Mouse (Mus musculus) midbrain, embryonic 15.5 days (tissue): ENCODE results near the gene Dennd1c. TPM values are rescaled to one million over a fixed set of nuclear protein-coding genes. Genes with fewer than 3 reads are reported as not detected.
A peak's percentile ranks its signal among the peaks of the same experiment; 100 is the strongest.
"Not testable (repeated sequence)": the region's sequence is repeated elsewhere in the genome, so short reads cannot be mapped to it uniquely, and the experiment has no call there.

Experiments
- ATAC-seq: fragments of 200-750 bp; cut with Nextera tagmentation; replicated peaks from 2 replicates; pipeline ENCODE4 v1.8.0; 2017; ENCODE audit warnings: moderate TSS enrichment
- H3K27ac ChIP-seq: fragments of 300-500 bp; sonication (generic); 2 replicates; pipeline ENCODE4 v1.5.1; 2015; ENCODE audit warnings: mild to moderate bottlenecking, inconsistent platforms
- H3K27me3 ChIP-seq: fragments of 300-500 bp; sonication (generic); replicated peaks from 2 replicates; pipeline ENCODE4 v1.6.1; 2015; ENCODE audit warnings: inconsistent platforms
- H3K36me3 ChIP-seq: fragments of 300-500 bp; sonication (generic); replicated peaks from 2 replicates; pipeline ENCODE4 v1.6.1; 2015; ENCODE audit warnings: inconsistent platforms
- H3K4me1 ChIP-seq: fragments of 300-500 bp; sonication (generic); 2 replicates; pipeline ENCODE4 v1.6.1; 2015; ENCODE audit warnings: inconsistent platforms
- H3K4me2 ChIP-seq: fragments of 300-500 bp; sonication (generic); 2 replicates; pipeline ENCODE4 v1.6.1; 2015; ENCODE audit warnings: inconsistent platforms, mild to moderate bottlenecking, moderate library complexity
- H3K4me3 ChIP-seq: fragments of 300-500 bp; sonication (generic); 2 replicates; pipeline ENCODE4 v1.5.1; 2015; ENCODE audit warnings: mild to moderate bottlenecking, inconsistent platforms
- H3K9ac ChIP-seq: fragments of 300-500 bp; sonication (generic); 2 replicates; pipeline ENCODE4 v1.6.1; 2015; ENCODE audit warnings: mild to moderate bottlenecking, inconsistent platforms
- H3K9me3 ChIP-seq: fragments of 300-500 bp; sonication (generic); 2 replicates; pipeline ENCODE4 v1.6.1; 2016; ENCODE audit warnings: inconsistent platforms
- WGBS: fragments of 180-500 bp; shearing (Covaris S2); methylation state at CpG from one replicate; pipeline ENCODE4 v1.1.7; 2015; ENCODE audit warnings: mixed read lengths; 5-methylcytosine and 5-hydroxymethylcytosine counted together
- polyA plus RNA-seq: library from polyadenylated mRNA; unstranded; fragments of >200 nt; fragmentation: Nextera tagmentation; extraction: Ambion mirVana; gene quantifications from 2 replicates; pipeline ENCODE4 v1.2.1, GENCODE M21; 2015

Gene Dennd1c
- polyA plus RNA-seq, 1 experiment from 2014 or later = 5.8 TPM

- peak; percentile 92 for ATAC-seq
- Histone ChIP-seq H3K9ac (peak overlapping the region; percentile 74), H3K27me3 (peaks cover 39% of the 10 kb centered on the region), H3K9me3 (no peaks in the 10 kb centered on the region), H3K4me3 (peak overlapping the region; percentile 87), H3K27ac (peak overlapping the region; percentile 95), H3K4me2 (peak overlapping the region; percentile 57), H3K36me3 (0 out of 2 replicates have a peak, but pooled peaks cover 3% of the 10 kb centered on the region), H3K4me1 (peaks cover 32% of the 10 kb centered on the region)
- under 1% methylated on average over 44 of the region's 44 CpGs for WGBS
Observed at GRCm38 (mm10) chr17:57060231-57060801, 18.0 kb downstream of the Dennd1c start.

- Histone ChIP-seq H3K27ac (peak within 1 kb of the TSS; percentile 95), H3K4me2 (peak within 1 kb of the TSS; percentile 57), H3K27me3 (peaks cover 33% of the 10 kb centered on the region), H3K36me3 (peaks cover 3% of the 10 kb centered on the region; the same call in 1 of the 2 replicates), H3K4me1 (peaks cover 32% of the 10 kb centered on the region), H3K9ac (peak within 1 kb of the TSS; percentile 74), H3K4me3 (peak within 1 kb of the TSS; percentile 87), H3K9me3 (no peaks in the 10 kb centered on the region)
- ATAC-seq = peak; percentile 85
- 0% methylated on average over 38 of the region's 45 CpGs for WGBS
Observed at GRCm38 (mm10) chr17:57059486-57059977, 18.8 kb downstream of the Dennd1c start, which contains the start of gene Slc25a23. Gene Slc25a23 (minus strand): TSS chr17:57059863.

GRCm38 (mm10) chr17:57058891-57059485, 19.3 kb downstream of the Dennd1c start, which contains the start of gene Crb3:
Gene Crb3 (plus strand): TSS chr17:57059105.
- peak within 1 kb of the TSS; percentile 74 for H3K9ac ChIP-seq
- WGBS = under 1% methylated on average over 7 of the region's 22 CpGs
- peak; percentile 13 for ATAC-seq
- H3K4me3 ChIP-seq = peak within 1 kb of the TSS; percentile 87
- H3K27me3 ChIP-seq = peaks cover 28% of the 10 kb centered on the region
- peak within 1 kb of the TSS; percentile 95 for H3K27ac ChIP-seq
- peak within 1 kb of the TSS; percentile 57 for H3K4me2 ChIP-seq
- peaks cover 3% of the 10 kb centered on the region; the same call in 1 of the 2 replicates for H3K36me3 ChIP-seq
- peaks cover 32% of the 10 kb centered on the region for H3K4me1 ChIP-seq
- H3K9me3 ChIP-seq = no peaks in the 10 kb centered on the region

- H3K9ac ChIP-seq = no peak overlapping the region
- ATAC-seq = no peak
- H3K27me3 ChIP-seq = peaks cover 3% of the 10 kb centered on the region
- H3K4me2 ChIP-seq = no peak overlapping the region
- H3K27ac ChIP-seq = no peak overlapping the region
- peaks cover 21% of the 10 kb centered on the region for H3K4me1 ChIP-seq
- WGBS = 89% methylated on average over 3 of the region's 3 CpGs
- no peak overlapping the region for H3K4me3 ChIP-seq
- H3K36me3 ChIP-seq = peaks cover 20% of the 10 kb centered on the region
- H3K9me3 ChIP-seq = no peaks in the 10 kb centered on the region
Observed at GRCm38 (mm10) chr17:57056246-57056645, 22.1 kb downstream of the Dennd1c start.

- not testable (repeated sequence) for H3K4me1 ChIP-seq, H3K4me2 ChIP-seq, H3K9ac ChIP-seq, H3K4me3 ChIP-seq, H3K27me3 ChIP-seq, H3K9me3 ChIP-seq, ATAC-seq, H3K27ac ChIP-seq
- WGBS = 84% methylated on average over 4 of the region's 4 CpGs
- H3K36me3 ChIP-seq = peaks cover 20% of the 10 kb centered on the region
Observed at GRCm38 (mm10) chr17:57051679-57052078, 26.6 kb downstream of the Dennd1c start.

GRCm38 (mm10) chr17:57048816-57049215, 29.5 kb downstream of the Dennd1c start:
- WGBS = 96% methylated on average over 3 of the region's 3 CpGs
- H3K4me3 ChIP-seq = no peak overlapping the region
- H3K9ac ChIP-seq = no peak overlapping the region
- no peak overlapping the region for H3K27ac ChIP-seq
- no peaks in the 10 kb centered on the region for H3K4me1 ChIP-seq
- H3K4me2 ChIP-seq = no peak overlapping the region
- no peaks in the 10 kb centered on the region for H3K9me3 ChIP-seq
- H3K36me3 ChIP-seq = peaks cover 24% of the 10 kb centered on the region
- no peak for ATAC-seq
- H3K27me3 ChIP-seq = no peaks in the 10 kb centered on the region

GRCm38 (mm10) chr17:57047406-57047805, 30.9 kb downstream of the Dennd1c start:
- H3K4me3 ChIP-seq = no peak overlapping the region
- no peak for ATAC-seq
- H3K4me2 ChIP-seq = no peak overlapping the region
- H3K27ac ChIP-seq = no peak overlapping the region
- no peaks in the 10 kb centered on the region for H3K4me1 ChIP-seq
- no peak overlapping the region for H3K9ac ChIP-seq
- no peaks in the 10 kb centered on the region for H3K9me3 ChIP-seq
- 52% methylated on average over 5 of the region's 5 CpGs for WGBS
- peaks cover 10% of the 10 kb centered on the region for H3K36me3 ChIP-seq
- H3K27me3 ChIP-seq = no peaks in the 10 kb centered on the region

GRCm38 (mm10) chr17:57041554-57041953, 36.8 kb downstream of the Dennd1c start, which contains the start of gene Slc25a41:
Gene Slc25a41 (minus strand): TSS chr17:57041654.
- WGBS = 69% methylated on average over 8 of the region's 8 CpGs
- no peak within 1 kb of the TSS for H3K9ac ChIP-seq
- no peak within 1 kb of the TSS for H3K27ac ChIP-seq
- H3K36me3 ChIP-seq = 0 out of 2 replicates have a peak, but pooled peaks cover 8% of the 10 kb centered on the region
- H3K4me3 ChIP-seq = no peak within 1 kb of the TSS
- no peak for ATAC-seq
- H3K4me1 ChIP-seq = no peaks in the 10 kb centered on the region
- H3K27me3 ChIP-seq = no peaks in the 10 kb centered on the region
- H3K4me2 ChIP-seq = no peak within 1 kb of the TSS
- H3K9me3 ChIP-seq = no peaks in the 10 kb centered on the region

GRCm38 (mm10) chr17:57038978-57039377, 39.3 kb downstream of the Dennd1c start:
- Histone ChIP-seq H3K27me3 (no peaks in the 10 kb centered on the region), H3K9ac (no peak overlapping the region), H3K4me2 (no peak overlapping the region), H3K4me1 (no peaks in the 10 kb centered on the region), H3K4me3 (no peak overlapping the region), H3K36me3 (no peaks in the 10 kb centered on the region), H3K27ac (no peak overlapping the region), H3K9me3 (no peaks in the 10 kb centered on the region)
- 44% methylated on average over 8 of the region's 8 CpGs for WGBS
- ATAC-seq = no peak

GRCm38 (mm10) chr17:57032854-57033253, 45.5 kb downstream of the Dennd1c start:
- Histone ChIP-seq H3K9ac (no peak overlapping the region), H3K9me3 (no peaks in the 10 kb centered on the region), H3K4me1 (peaks cover 17% of the 10 kb centered on the region), H3K4me2 (no peak overlapping the region), H3K4me3 (peak overlapping the region; percentile 36; the same call in 1 of the 2 replicates), H3K27ac (no peak overlapping the region), H3K36me3 (0 out of 2 replicates have a peak, but pooled peaks cover 4% of the 10 kb centered on the region), H3K27me3 (no peaks in the 10 kb centered on the region)
- no peak for ATAC-seq
- 85% methylated on average over 4 of the region's 4 CpGs for WGBS

GRCm38 (mm10) chr17:57031661-57032420, 46.5 kb downstream of the Dennd1c start:
- peak overlapping the region; percentile 36 for H3K4me3 ChIP-seq
- H3K36me3 ChIP-seq = peaks cover 14% of the 10 kb centered on the region; the same call in 1 of the 2 replicates
- WGBS = under 1% methylated on average over 38 of the region's 38 CpGs
- H3K27ac ChIP-seq = peak overlapping the region; percentile 82
- no peaks in the 10 kb centered on the region for H3K9me3 ChIP-seq
- no peaks in the 10 kb centered on the region for H3K27me3 ChIP-seq
- peaks cover 17% of the 10 kb centered on the region for H3K4me1 ChIP-seq
- peak; percentile 96 for ATAC-seq
- H3K9ac ChIP-seq = peak overlapping the region; percentile 4
- peak overlapping the region; percentile 49 for H3K4me2 ChIP-seq
